Mouse (Mus musculus): ENCODE results near the gene Tgfb1i1.

DNA sequence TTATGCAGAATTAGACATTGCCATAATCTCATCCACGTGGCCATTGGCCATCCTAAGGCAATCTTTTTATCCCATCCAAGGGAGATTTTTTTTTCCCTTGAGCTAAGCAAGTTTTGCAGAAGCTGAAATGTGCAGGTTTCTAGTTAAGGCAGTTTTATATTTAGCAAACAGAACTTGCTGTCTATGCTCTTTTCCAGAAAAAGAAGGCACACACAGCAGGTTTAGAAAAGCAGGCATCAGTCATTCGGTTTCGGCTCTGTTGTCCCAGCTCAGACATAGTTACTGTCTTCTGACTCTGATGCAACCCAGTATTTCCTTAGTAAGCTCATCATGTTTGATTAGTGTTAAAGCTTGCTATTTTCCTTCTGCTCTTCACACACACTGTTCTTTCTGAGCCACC lies 25.7 kb upstream of the Tgfb1i1 start:
- TF ChIP-seq MAX (IDR thresholded peaks at IDR 0.05; ENCODE audit: low read length) (no peak), CTCF (conservative IDR thresholded peaks at IDR 0.05 in 1 of 2, IDR thresholded peaks at IDR 0.05 in 1 of 2; ENCODE audit: low read depth in 2 of 2, low read length in 2 of 2) (no peak), MAFK (IDR thresholded peaks at IDR 0.05; ENCODE audit: insufficient replicate concordance, low read length) (no peak), EP300 (IDR thresholded peaks at IDR 0.05; ENCODE audit: low read length) (no peak), POLR2A (IDR thresholded peaks at IDR 0.05; ENCODE audit: low read depth, low read length) (no peak), ZC3H11A (IDR thresholded peaks at IDR 0.05; ENCODE audit: low read depth, low read length) (no peak)

All from CH12.LX (cell line).